Mouse (Mus musculus): ENCODE measurements around the gene Ddx10. TPM values are rescaled to one million over a fixed set of nuclear protein-coding genes. Genes with fewer than 3 reads are reported as not detected.

Ddx10 gene
- polyA plus RNA-seq, 1 experiment from 2014 or later = 24.1 TPM

DNA sequence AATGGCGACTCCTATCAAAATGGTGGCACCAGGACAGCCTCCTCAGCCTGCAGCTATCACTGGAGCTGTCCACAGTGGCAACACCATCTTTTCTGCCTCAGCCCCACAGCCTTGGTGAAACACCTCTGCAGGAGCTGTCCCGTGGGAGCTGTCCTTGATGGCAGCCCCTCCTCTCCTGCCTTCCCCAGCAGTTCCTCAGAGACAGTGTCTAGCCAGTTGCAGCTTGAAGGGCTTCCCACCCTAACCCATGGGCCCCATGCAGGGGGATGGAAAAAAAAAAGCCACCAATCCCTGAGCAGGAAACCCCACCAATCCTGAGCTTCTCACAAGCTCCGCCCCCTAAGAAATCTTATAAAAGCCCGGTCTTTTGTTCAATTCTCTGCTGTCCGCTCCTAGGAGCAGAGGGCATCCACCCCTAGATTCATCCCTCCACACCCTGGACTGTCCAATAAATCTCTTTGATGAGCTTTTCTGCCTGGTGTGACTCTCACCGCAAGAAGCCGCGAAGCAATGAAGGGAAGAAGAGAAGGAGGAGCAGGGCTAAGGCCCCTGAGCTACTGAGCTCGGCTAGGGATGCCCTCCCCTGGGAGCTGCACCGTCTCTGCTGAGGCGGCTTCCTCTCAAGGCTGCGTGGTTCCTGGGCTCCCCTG lies 176.9 kb downstream of the Ddx10 start:
- H3K27me3 ChIP-seq (ENCODE audit: control insufficient read depth, insufficient read depth, low read length) = no peaks in the 10 kb centered on the region
- no peaks in the 10 kb centered on the region for H3K9me3 ChIP-seq (replicated peaks; ENCODE audit: control insufficient read depth, low read length)
- H3K9ac ChIP-seq (ENCODE audit: low read length) = no peak overlapping the region
- no peak for ATAC-seq (ENCODE audit: insufficient read depth, low FRiP score)
- no peaks in the 10 kb centered on the region for H3K4me1 ChIP-seq (ENCODE audit: control insufficient read depth, insufficient read depth, low read length)
- H3K36me3 ChIP-seq (ENCODE audit: control insufficient read depth, insufficient read depth, low read length) = no peaks in the 10 kb centered on the region
- H3K27ac ChIP-seq (ENCODE audit: low read length) = no peak overlapping the region
- WGBS = 79% methylated on average over 12 of the region's 12 CpGs
- H3K4me3 ChIP-seq (replicated peaks; ENCODE audit: low read length) = no peak overlapping the region
- H3K4me2 ChIP-seq (ENCODE audit: low read depth, low read length) = no peak overlapping the region

DNA sequence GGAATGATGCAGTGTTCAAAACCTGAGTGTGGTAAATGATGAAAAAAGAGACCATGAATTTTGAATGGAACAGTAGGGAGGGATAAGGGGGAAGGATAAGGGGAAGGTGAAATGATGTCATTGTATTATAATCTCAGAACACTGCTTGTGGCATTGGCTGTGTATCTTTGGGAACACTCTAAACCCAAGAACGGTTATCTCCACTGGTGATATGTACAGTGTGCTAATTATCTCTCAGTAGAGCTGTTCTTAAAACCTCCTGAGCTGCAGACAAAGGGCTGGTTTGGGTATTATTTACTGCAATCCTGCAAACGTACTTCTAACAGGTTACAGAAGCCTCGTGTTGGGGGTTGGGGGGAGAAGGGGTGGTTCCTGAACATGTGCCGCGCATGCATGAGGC lies 179.7 kb downstream of the Ddx10 start:
- no peaks in the 10 kb centered on the region for H3K27me3 ChIP-seq (ENCODE audit: control insufficient read depth, insufficient read depth, low read length)
- no peaks in the 10 kb centered on the region for H3K9me3 ChIP-seq (replicated peaks; ENCODE audit: control insufficient read depth, low read length)
- WGBS = 81% methylated on average over 5 of the region's 5 CpGs
- H3K27ac ChIP-seq (ENCODE audit: low read length) = no peak overlapping the region
- no peaks in the 10 kb centered on the region for H3K4me1 ChIP-seq (ENCODE audit: control insufficient read depth, insufficient read depth, low read length)
- H3K36me3 ChIP-seq (ENCODE audit: control insufficient read depth, insufficient read depth, low read length) = no peaks in the 10 kb centered on the region
- no peak overlapping the region for H3K4me2 ChIP-seq (ENCODE audit: low read depth, low read length)
- no peak overlapping the region for H3K4me3 ChIP-seq (replicated peaks; ENCODE audit: low read length)
- no peak for ATAC-seq (ENCODE audit: insufficient read depth, low FRiP score)
- H3K9ac ChIP-seq (ENCODE audit: low read length) = no peak overlapping the region

DNA sequence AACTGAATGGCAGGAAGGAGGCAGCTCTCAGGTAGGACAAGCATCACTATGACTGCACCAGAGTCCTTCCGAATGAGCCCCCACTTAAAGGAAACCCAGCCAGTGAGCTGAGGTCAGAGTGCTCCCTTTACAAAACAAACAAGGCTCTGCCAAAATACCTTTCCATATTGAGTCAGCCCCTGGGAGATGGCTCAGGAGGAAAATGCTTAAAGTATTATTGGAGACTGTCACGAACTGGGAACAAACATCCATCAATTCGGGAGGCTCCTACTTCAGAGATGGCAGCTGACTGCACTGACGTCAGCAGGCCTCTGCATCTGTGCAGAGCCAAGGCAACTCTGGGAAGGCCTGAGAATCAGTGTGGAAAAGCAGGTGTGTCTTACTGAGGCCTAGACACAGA lies 181.4 kb downstream of the Ddx10 start:
- Histone ChIP-seq H3K9me3 (replicated peaks; ENCODE audit: control insufficient read depth, low read length) (no peaks in the 10 kb centered on the region), H3K4me3 (replicated peaks; ENCODE audit: low read length) (no peak overlapping the region), H3K9ac (ENCODE audit: low read length) (no peak overlapping the region), H3K4me1 (ENCODE audit: control insufficient read depth, insufficient read depth, low read length) (no peaks in the 10 kb centered on the region), H3K4me2 (ENCODE audit: low read depth, low read length) (no peak overlapping the region), H3K36me3 (ENCODE audit: control insufficient read depth, insufficient read depth, low read length) (no peaks in the 10 kb centered on the region), H3K27ac (ENCODE audit: low read length) (no peak overlapping the region), H3K27me3 (ENCODE audit: control insufficient read depth, insufficient read depth, low read length) (no peaks in the 10 kb centered on the region)
- peak; percentile 45; the same call in 1 of the 2 replicates for ATAC-seq (ENCODE audit: insufficient read depth, low FRiP score)
- 23% methylated on average over 4 of the region's 4 CpGs for WGBS

DNA sequence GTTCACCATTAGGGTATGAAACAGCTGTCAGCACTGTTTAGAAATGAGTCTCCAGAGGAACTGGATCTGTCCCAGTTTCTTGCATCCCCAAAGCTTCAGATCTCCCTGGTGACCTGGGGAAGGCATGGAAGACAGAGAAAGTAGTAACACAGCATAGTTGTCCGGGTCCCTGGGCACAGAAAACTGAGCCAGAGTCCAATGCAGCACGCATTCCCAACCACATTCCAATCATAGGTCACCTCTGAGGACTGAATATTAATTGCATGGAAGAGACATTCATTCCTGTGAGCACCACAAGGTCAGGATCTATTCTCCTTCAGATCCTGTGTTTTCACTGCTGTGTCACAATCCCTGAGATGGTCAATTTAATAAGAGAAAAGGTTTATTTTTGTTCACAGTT lies 182.8 kb downstream of the Ddx10 start:
- Histone ChIP-seq H3K4me1 (ENCODE audit: control insufficient read depth, insufficient read depth, low read length) (no peaks in the 10 kb centered on the region), H3K4me3 (replicated peaks; ENCODE audit: low read length) (no peak overlapping the region), H3K36me3 (ENCODE audit: control insufficient read depth, insufficient read depth, low read length) (no peaks in the 10 kb centered on the region), H3K27me3 (ENCODE audit: control insufficient read depth, insufficient read depth, low read length) (no peaks in the 10 kb centered on the region), H3K27ac (ENCODE audit: low read length) (no peak overlapping the region), H3K9me3 (replicated peaks; ENCODE audit: control insufficient read depth, low read length) (no peaks in the 10 kb centered on the region), H3K4me2 (ENCODE audit: low read depth, low read length) (no peak overlapping the region), H3K9ac (ENCODE audit: low read length) (no peak overlapping the region)
- WGBS = 40% methylated on average over 2 of the region's 2 CpGs
- ATAC-seq (ENCODE audit: insufficient read depth, low FRiP score) = no peak

DNA sequence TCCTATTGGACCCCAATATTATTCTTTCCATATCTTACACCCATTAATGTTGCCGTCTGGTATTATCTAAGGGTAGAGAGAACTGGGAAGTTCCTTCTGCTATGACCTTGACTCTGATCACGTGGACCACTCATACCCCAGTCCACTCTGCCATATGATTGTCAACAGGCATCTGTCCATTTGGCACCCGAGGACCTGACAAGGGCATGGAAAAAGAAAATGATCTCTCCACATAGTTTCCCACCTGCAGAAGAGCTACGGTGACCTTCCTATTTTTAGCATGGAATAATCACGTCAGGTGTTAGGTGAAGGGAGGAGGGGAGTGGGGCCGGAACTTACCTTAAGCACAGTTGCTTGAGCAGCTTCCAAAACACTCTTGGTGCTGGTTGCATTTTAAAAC lies 183.3 kb downstream of the Ddx10 start:
- no peaks in the 10 kb centered on the region for H3K27me3 ChIP-seq (ENCODE audit: control insufficient read depth, insufficient read depth, low read length)
- 63% methylated on average over 6 of the region's 6 CpGs for WGBS
- no peak overlapping the region for H3K4me2 ChIP-seq (ENCODE audit: low read depth, low read length)
- no peaks in the 10 kb centered on the region for H3K4me1 ChIP-seq (ENCODE audit: control insufficient read depth, insufficient read depth, low read length)
- no peak overlapping the region for H3K4me3 ChIP-seq (replicated peaks; ENCODE audit: low read length)
- no peaks in the 10 kb centered on the region for H3K9me3 ChIP-seq (replicated peaks; ENCODE audit: control insufficient read depth, low read length)
- H3K36me3 ChIP-seq (ENCODE audit: control insufficient read depth, insufficient read depth, low read length) = no peaks in the 10 kb centered on the region
- no peak overlapping the region for H3K9ac ChIP-seq (ENCODE audit: low read length)
- no peak overlapping the region for H3K27ac ChIP-seq (ENCODE audit: low read length)
- ATAC-seq (ENCODE audit: insufficient read depth, low FRiP score) = no peak

DNA sequence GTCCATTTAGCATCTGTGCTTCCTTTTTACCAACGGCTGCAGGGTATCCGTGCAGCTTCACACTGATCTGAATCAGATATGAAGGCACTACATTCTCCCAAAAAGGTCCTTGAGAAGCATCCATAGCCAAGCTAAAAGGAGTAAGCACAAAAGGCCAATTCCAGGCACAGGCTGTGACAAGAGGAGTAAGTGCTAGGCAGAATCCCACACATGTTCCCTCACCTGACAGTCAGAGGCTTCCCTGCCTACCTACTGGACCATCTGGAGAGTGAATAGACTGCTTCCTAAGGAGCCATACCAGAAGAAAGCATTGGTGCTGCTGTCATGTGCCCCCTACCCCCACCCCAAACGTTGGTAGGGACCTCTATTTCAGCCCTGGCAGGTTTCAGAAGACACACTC lies 192.5 kb downstream of the Ddx10 start:
- Histone ChIP-seq H3K4me2 (ENCODE audit: low read depth, low read length) (no peak overlapping the region), H3K4me1 (ENCODE audit: control insufficient read depth, insufficient read depth, low read length) (no peaks in the 10 kb centered on the region), H3K27me3 (ENCODE audit: control insufficient read depth, insufficient read depth, low read length) (no peaks in the 10 kb centered on the region), H3K36me3 (ENCODE audit: control insufficient read depth, insufficient read depth, low read length) (no peaks in the 10 kb centered on the region), H3K9ac (ENCODE audit: low read length) (no peak overlapping the region), H3K4me3 (replicated peaks; ENCODE audit: low read length) (no peak overlapping the region), H3K27ac (ENCODE audit: low read length) (no peak overlapping the region), H3K9me3 (replicated peaks; ENCODE audit: control insufficient read depth, low read length) (0 out of 2 replicates have a peak, but pooled peaks cover 6% of the 10 kb centered on the region)
- no peak for ATAC-seq (ENCODE audit: insufficient read depth, low FRiP score)
- 60% methylated on average over 3 of the region's 3 CpGs for WGBS

Other genes with a start within 250 kb of the Ddx10 start
- 9.1 and 9.9 TPM in 2 replicates for gene Exph5, start 53.6 kb upstream of the Ddx10 start, polyA plus RNA-seq (2015; fragmentation: Nextera tagmentation; extraction: Ambion mirVana)
- gene Kdelc2, start 136.0 kb upstream of the Ddx10 start, polyA plus RNA-seq (2015; fragmentation: Nextera tagmentation; extraction: Ambion mirVana) = 33.5 and 33.7 TPM in 2 replicates
- gene 4930550C14Rik, start 154.3 kb upstream of the Ddx10 start, polyA plus RNA-seq (2015; fragmentation: Nextera tagmentation; extraction: Ambion mirVana) = 0.45 and 1.1 TPM in 2 replicates